Mouse (Mus musculus): ENCODE data around the gene Rasal3. TPM values are rescaled to one million over a fixed set of nuclear protein-coding genes. Genes with fewer than 3 reads are reported as not detected.

Gene Rasal3
- total RNA-seq, 2 experiments from 2014 or later: 0.06 to 0.31 TPM

DNA sequence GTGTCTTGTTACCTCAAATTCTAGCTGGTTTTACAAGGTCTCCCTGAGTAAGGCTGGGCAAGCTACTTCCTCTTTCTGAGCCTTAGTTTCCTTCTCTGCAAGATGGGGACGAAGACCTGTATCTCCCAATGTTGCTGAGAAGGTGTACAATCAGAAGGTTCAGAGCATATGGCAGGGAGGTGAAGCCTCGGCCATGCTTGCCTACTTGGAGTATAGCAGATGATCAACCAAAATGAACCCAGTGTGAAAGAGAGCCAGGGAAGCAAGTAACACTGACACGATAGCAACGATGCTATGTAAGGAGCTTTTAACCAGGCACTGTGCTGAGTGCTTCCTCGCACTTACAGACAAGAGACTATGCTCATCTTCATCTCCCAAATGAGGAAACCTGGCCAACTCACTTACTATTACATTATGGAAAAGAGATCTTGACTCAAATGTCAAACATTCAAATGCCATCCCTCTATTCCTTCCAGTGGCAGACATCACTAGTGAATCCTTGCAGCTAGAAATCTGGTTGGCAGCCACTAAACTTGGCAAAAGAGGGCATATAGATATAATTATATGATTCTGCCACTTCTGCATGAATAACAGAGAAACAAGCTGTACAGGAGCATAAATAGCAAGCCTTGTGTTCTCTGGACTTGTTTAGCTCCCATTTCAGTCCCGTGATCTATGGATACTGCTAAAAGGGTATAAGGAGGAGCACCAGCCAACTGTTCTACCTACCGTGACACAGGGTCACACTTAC, 45.0 kb downstream of the Rasal3 start:
- no peak for TF ChIP-seq CTCF (IDR thresholded peaks at IDR 0.05)
- intact Hi-C loops (cut with DNase I): no loop called here

DNA sequence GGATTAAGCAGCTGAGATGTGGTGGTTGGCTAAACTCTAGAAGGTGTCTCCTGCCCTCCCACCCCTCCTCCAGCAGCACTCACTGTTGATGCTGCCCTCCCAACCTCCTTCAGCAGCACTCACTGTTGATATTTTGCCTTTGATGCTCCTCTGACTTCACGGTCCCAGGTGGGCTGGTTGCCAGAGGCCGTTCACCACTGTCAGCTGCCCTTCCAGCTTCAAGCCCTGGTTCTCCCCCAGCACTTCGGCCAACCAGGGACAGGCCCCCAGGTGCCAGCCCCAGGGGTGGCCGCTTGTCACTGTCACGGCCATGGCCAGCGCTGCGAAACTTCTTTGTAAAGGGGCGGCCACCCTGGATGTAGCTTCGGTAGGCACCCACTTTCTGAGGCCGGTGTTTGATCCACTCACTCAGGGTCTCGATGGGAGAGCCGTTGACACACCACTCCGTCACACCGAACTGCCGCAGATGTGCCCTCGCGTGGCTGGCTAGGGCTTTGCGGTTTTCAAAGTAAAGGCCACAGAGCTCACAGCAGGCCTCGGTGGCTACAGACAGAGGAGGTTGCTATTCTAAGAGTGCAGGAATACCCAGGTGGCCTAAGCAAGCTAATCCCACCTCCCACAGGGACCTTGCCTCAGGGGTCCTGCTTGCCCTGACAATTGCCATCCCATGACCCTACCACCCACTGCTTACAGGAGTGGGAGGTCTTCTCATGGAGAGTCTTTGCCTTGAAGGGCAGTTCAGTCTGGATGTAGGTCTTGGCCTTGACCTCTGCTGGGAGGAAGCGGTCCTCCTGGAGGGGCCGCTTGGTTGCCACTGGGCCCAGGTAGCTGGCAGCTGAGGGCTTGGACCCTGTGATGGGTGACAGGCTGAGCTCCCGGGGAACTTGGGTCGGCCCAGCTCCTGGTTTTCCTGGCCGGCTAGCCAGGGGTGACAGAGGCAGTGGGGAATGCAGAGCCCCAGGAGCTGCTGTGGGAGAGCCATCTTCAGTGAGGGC, 46.3 kb downstream of the Rasal3 start:
- H3K27ac ChIP-seq: no peak overlapping the region
- no peak overlapping the region for H3K4me3 ChIP-seq
- no peak for DNase-seq
- intact Hi-C loops (cut with DNase I): no loop called here
- TF ChIP-seq CTCF (IDR thresholded peaks at IDR 0.05): no peak

More for the DNA sequence above, 45.0 kb downstream of the Rasal3 start:
- Histone ChIP-seq H3K4me3 (no peak overlapping the region), H3K27ac (no peak overlapping the region)
- no peak for DNase-seq

- TF ChIP-seq CTCF (IDR thresholded peaks at IDR 0.05): no peak
- DNase-seq: no peak
These were observed 47.1 kb downstream of the Rasal3 start for GRCm38 (mm10) chr17:32356281-32356680.

GRCm38 (mm10) chr17:32355031-32355430, 48.4 kb downstream of the Rasal3 start:
- intact Hi-C loops (cut with DNase I): no loop called here

More at GRCm38 (mm10) chr17:32356281-32356680, 47.1 kb downstream of the Rasal3 start:
- Histone ChIP-seq H3K4me3 (no peak overlapping the region), H3K27ac (no peak overlapping the region)
- intact Hi-C loops (cut with DNase I): no loop called here

GRCm38 (mm10) chr17:32354211-32354610, 49.2 kb downstream of the Rasal3 start:
- H3K4me3 ChIP-seq: no peak overlapping the region
- DNase-seq: no peak
- TF ChIP-seq CTCF (IDR thresholded peaks at IDR 0.05): no peak
- intact Hi-C loops (cut with DNase I): no loop called here
- peak overlapping the region; percentile 76 for H3K27ac ChIP-seq

More at GRCm38 (mm10) chr17:32355031-32355430, 48.4 kb downstream of the Rasal3 start:
- no peak for TF ChIP-seq CTCF (IDR thresholded peaks at IDR 0.05)
- Histone ChIP-seq H3K27ac (no peak overlapping the region), H3K4me3 (no peak overlapping the region)
- DNase-seq: no peak

DNA sequence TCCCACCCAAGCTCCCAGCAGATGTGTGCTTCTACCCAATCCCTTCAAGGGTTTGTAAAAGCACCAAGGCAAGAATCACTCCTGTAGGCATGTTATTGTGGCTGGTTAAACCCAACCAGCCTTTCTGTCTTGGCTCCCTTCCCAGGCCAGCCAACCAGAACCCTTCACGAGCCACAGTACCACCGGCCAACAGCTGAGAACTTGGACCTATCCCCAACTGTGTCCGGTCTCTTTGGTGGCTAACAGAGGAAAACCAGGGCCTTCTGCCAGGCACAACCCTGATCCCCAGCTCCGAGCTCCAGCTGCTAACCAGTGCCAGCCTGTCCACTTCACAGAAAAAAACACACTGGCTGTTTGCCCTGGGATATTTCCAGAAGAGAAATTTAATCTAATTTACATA, 49.7 kb downstream of the Rasal3 start:
- no peak for TF ChIP-seq CTCF (IDR thresholded peaks at IDR 0.05)
- DNase-seq: peak; percentile 91
- peak overlapping the region; percentile 76 for H3K27ac ChIP-seq
- intact Hi-C loops (cut with DNase I): no loop called here
- no peak overlapping the region for H3K4me3 ChIP-seq

- Histone ChIP-seq H3K4me3 (no peak overlapping the region), H3K27ac (no peak overlapping the region)
- intact Hi-C loops (cut with DNase I): loop anchor here (2.0 kb wide), 1 partner anchor 35 kb away; no protein-coding TSS in a partner anchor
- no peak for DNase-seq
- TF ChIP-seq CTCF (IDR thresholded peaks at IDR 0.05): no peak
These were observed 51.7 kb downstream of the Rasal3 start for GRCm38 (mm10) chr17:32351726-32352125.

DNA sequence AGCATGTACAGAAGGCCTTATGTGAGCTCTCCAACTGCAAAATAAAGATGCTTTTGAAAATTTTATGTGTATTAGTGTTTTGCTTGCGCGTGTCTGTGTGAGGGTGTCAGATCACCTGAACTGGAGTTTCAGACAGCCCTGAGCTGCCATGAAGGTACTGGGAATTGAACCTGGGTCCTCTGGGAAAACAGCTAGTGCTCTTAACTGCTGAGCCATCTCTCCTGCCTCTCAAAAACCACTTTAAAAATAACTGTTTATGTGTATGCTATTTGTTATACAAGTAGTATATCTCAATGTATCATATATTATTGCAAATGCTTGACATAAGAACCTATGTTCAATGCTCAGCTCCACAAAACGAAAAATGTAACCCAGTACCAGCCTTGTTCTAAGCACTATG, 52.1 kb downstream of the Rasal3 start:
- H3K27ac ChIP-seq: peak overlapping the region; percentile 99
- no peak for TF ChIP-seq CTCF (IDR thresholded peaks at IDR 0.05)
- H3K4me3 ChIP-seq: peak overlapping the region; percentile 90
- intact Hi-C loops (cut with DNase I): loop anchor here (2.0 kb wide), 1 partner anchor 36 kb away; no protein-coding TSS in a partner anchor
- no peak for DNase-seq

DNA sequence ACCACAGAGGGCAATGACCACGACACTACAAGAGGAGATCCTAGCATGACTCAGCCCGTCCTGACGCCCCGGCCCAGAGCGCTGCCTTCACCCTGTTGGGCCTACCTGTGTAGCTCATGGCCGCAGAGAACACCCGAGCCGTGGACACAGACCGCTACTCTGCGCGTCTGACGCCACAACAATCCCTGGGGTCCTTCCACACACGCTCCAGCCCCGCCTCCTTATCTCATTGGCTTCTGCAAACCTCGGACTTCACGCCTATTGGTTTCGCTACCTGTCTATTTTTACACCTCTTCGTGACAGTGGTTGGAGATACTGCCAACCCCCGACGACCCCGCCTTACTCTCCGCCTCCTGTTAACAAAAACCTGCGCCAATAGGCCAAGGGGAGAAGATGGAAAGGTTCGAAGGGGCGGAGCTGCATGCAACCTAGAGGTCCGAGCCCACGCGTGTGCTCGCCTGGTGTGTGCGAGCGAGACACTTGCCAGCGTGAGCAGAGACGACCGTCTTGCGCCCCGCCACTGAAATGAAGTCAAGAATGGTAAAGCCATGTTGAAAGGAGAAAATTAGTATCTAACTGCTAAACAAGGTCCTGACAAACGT, 52.9 kb downstream of the Rasal3 start, which contains the start of gene Akap8l:
Gene Akap8l (minus strand): TSS at position 226 of the 602 bp plus-strand sequence.
- Histone ChIP-seq H3K27ac (peak within 1 kb of the TSS; percentile 99), H3K4me3 (peak within 1 kb of the TSS; percentile 90)
- intact Hi-C loops (cut with DNase I): loop anchor here (2.0 kb wide), 1 partner anchor 36 kb away; no protein-coding TSS in a partner anchor
- peak; percentile 96 for DNase-seq
- TF ChIP-seq CTCF (IDR thresholded peaks at IDR 0.05): no peak

GRCm38 (mm10) chr17:32349851-32350381, 53.5 kb downstream of the Rasal3 start:
- intact Hi-C loops (cut with DNase I): loop anchor here (2.0 kb wide), 3 partner anchors 37 to 145 kb away; no protein-coding TSS in a partner anchor
- TF ChIP-seq CTCF (IDR thresholded peaks at IDR 0.05): no peak
- H3K27ac ChIP-seq: peak overlapping the region; percentile 99
- peak overlapping the region; percentile 90 for H3K4me3 ChIP-seq
- DNase-seq: no peak

GRCm38 (mm10) chr17:32349037-32349732, 54.2 kb downstream of the Rasal3 start:
- Histone ChIP-seq H3K27ac (peak overlapping the region; percentile 99), H3K4me3 (peak overlapping the region; percentile 90)
- no peak for DNase-seq
- intact Hi-C loops (cut with DNase I): loop anchor here (2.0 kb wide), 2 partner anchors 84 to 146 kb away; no protein-coding TSS in a partner anchor
- TF ChIP-seq CTCF (IDR thresholded peaks at IDR 0.05): peak; percentile 94; the same call in 1 of the 2 replicates
